Mouse (Mus musculus) liver, postnatal 0 days (tissue): ENCODE measurements at regions not wholly inside any gene's neighbourhood (a gene's known extent, or its start where the extent isn't known, plus 50 kb on each side); places are given as distances from the start of the nearest gene placed in this dataset.
A peak's percentile ranks its signal among the peaks of the same experiment; 100 is the strongest.

Source experiments
- CTCF ChIP-seq: sonication (generic); IDR thresholded peaks from 2 replicates; pipeline ENCODE4 v1.5.1; 2016; ENCODE audit warnings: antibody characterized with exemption, low read depth
- EP300 ChIP-seq: IDR thresholded peaks from 2 replicates; pipeline ENCODE4 v1.6.1; 2016; ENCODE audit warnings: antibody characterized with exemption, low read depth, mild to moderate bottlenecking

GRCm38 (mm10) chr10:118011687-118012567 is 129.7 kb upstream of the Mdm1 start:
- TF ChIP-seq CTCF (no peak), EP300 (0 out of 2 replicates have a peak, but pooled peaks have one; percentile 15)
